Mouse (Mus musculus) urinary bladder, postnatal 36 days (tissue): ENCODE results near the gene Psma4.
"Not testable (repeated sequence)": the region's sequence is repeated elsewhere in the genome, so short reads cannot be mapped to it uniquely, and the experiment has no call there.

Source experiments
- DNase-seq, 2 experiments: peaks; one replicate each; pipeline ENCODE4 v3.0.0; 2022; ENCODE audit warnings: low spot score in 2 of 2, mixed read lengths in 1 of 2

Gene Psma4

GRCm38 (mm10) chr9:54950575-54951321 is at the start of gene Psma4, which contains the start of gene AY074887:
TSS of gene Psma4 (plus strand) at chr9:54950790.
TSS of gene AY074887 (minus strand) at chr9:54950998.
- peak; percentile 85 to 91 for DNase-seq

- no peak for DNase-seq
Measured at GRCm38 (mm10) chr9:54909446-54909845, 41.1 kb upstream of the Psma4 start.

GRCm38 (mm10) chr9:54915576-54915975 is 35.0 kb upstream of the Psma4 start:
- DNase-seq, result no peak

DNA sequence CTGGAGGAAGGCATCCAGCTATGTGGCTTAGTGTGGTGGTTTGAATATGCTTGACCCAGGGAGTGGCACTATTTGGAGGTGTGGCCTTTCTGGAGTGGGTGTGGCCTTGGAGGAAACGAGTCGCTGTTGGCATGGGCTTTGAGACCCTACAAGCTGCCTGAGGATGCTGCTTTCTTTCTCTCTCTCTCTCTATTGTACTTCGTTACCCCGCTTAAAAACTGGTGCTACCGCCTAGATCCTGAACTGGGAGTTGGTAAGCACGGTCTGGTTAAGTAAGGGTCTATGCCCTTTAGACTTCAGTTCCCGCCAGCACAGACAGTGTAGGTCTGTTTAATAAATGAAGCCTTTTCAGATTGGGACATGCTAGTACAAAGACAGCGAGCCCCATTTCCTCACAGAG is 34.2 kb upstream of the Psma4 start:
- DNase-seq, result no peak

GRCm38 (mm10) chr9:54917010-54917677 is 33.4 kb upstream of the Psma4 start, which contains the start of gene Hykk:
TSS of gene Hykk (plus strand) at chr9:54917283.
- DNase-seq, result peak; percentile 71 to 87

GRCm38 (mm10) chr9:54918191-54918590 is 32.4 kb upstream of the Psma4 start:
- no peak for DNase-seq

GRCm38 (mm10) chr9:54918781-54919180 is 31.8 kb upstream of the Psma4 start:
- no peak for DNase-seq

DNA sequence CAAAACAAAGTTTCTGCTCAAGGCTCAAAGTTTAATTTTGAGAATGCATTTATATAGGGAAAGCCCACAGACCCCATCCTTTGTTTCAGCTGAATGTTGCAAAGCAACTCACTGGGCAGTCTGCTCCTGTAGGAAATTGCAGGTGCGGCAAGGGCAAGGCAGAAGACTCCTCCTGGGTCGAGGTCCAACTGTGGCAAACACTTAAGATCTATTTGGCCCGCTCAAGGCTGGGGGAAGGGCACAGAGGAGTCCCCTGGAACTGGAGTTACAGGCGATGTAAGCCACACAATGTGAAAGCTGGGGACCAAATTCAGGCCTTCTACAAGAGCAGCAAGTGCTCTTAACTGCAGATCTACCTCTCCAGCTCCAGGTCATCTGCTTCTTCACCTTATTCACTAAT is 30.6 kb upstream of the Psma4 start:
- DNase-seq, result no peak

GRCm38 (mm10) chr9:54930741-54931140 is 19.8 kb upstream of the Psma4 start:
- DNase-seq, result no peak

DNA sequence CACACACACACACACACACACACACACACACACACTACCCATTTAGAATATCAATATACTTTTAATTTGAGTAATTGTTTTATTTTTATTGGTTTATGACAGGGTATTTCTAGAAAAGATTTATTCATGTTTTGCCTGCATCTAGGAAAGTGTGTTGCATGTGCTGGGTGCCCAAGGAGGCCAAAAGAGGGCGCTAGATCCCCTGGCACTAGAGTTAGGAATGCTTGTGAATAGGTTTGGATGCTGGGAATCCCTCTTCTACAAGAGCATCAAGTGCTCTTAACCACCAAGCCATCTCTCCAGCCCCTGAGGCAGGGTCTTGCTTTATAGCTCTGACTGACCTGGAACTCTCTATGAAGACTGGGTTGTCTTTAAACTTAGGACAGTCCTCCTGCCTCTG is 18.8 kb upstream of the Psma4 start:
- DNase-seq, result no peak

DNA sequence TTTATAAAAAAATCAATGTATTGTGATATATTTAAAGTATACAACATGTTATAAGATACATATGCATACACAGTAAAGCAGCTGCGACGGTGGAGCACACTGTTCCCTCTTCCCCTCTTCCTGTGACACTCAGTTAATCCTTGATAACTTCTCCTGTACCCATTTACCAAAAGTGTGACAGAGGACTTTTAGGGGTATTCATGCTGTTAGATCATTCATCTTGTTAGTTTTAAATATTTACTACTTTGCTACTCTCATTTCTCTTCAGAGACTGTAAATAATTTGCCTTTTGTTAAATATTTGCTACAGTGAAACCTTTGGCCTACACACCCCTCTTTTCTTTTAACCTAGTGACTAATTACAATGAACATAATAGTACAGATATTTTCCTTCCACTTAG is 18.2 kb upstream of the Psma4 start:
- no peak for DNase-seq

GRCm38 (mm10) chr9:54942071-54942470 is 8.5 kb upstream of the Psma4 start:
- peak; percentile 13 to 21 for DNase-seq

DNA sequence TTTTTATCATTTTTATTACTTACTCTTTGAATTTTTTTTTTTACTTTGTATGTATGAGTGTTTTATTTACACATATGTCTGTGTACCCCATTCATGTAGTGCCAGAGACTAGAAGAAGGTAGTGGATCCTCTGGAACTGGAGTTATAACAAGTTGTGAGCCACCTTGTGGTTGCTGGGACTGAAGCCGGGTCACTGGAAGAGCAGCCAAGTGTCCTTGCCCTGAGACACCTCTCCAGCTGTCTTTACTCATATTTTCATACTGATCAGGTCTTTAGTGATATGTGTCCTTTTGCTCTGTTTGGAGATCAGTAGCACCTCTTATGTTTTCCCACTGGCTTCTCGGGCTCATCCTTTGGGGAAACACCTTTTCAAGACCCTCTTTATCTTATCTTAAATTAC is 6.1 kb upstream of the Psma4 start:
- DNase-seq, result no peak

- DNase-seq, result no peak
Measured at GRCm38 (mm10) chr9:54946256-54946655, 4.3 kb upstream of the Psma4 start.

GRCm38 (mm10) chr9:54949465-54949864 is 1.1 kb upstream of the Psma4 start:
- no peak for DNase-seq

GRCm38 (mm10) chr9:54950162-54950561 is 428 bp upstream of the Psma4 start:
- DNase-seq, result not testable (repeated sequence)

- DNase-seq, result no peak
Measured at GRCm38 (mm10) chr9:54961059-54961458, 10.5 kb downstream of the Psma4 start.

DNA sequence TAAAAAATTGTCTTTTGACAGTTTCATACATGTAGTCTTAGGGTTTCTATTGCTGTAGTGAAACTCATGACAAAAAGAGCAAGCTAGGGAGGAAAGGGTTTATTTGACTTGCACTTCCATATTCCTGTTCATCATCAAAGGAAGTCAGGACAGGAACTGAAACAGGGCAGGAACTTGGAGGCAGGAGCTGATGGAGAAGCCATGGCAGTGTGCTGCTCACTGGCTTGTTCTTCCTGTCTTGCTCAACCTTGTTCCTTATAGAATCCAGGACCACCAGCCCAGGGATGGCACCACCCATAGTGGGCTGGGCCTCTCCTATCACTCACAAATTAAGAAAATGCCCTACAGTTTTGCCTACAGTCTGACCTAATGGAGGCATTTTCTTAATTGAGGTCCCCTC is 13.1 kb downstream of the Psma4 start:
- no peak for DNase-seq

GRCm38 (mm10) chr9:54969972-54970637 is 19.5 kb downstream of the Psma4 start:
- no peak for DNase-seq

GRCm38 (mm10) chr9:54980674-54981073 is 30.1 kb downstream of the Psma4 start, which contains the start of gene Chrna5:
TSS of gene Chrna5 (plus strand) at chr9:54980880.
- no peak for DNase-seq

DNA sequence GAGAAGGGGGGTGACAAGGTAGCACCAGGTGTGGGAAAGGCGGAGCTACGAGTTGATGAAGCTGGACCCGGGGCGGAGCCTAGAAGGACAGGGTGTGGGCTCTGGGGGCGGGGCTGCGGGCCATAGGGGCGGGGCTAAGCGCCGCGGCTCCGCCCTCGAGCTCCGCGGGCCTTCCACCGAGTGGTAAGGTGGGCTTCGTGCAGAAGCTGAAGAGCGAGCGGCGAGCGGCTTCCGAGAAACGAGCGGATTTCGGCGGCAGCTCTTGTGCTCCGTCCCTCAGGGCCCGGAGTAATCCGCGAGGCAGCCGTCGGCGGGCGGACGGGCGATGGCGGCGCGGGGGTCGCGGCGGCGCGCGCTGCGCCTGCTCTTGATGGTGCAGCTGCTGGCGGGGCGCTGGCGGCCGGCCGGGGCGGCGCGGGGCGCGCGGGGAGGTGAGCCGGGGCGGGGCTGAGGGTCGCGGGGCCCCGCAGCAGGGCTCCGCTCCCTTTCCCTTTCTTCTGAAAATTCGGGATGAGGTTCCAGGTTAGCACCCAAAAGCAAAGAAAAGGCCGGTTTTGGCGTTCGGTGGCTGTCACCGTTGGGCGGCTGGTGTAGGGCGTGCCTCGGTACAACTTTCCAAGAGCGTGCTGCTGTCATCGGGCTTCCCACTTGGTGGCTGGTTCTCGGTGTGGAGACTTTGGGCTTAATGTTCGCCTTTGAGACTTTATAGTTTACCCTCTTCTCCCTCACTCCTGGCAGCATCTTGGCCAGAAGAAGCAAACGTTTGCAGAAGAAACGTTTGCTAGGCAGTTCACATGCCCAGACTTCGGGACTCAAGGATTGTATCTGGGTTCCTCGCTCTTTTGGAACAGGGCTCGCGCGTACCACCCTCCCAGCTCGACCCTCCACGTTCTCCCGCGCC is 31.0 kb downstream of the Psma4 start:
- peak in 1 of 2 experiments; percentile 4 for DNase-seq
